Mouse (Mus musculus) olfactory bulb, adult 2 months (tissue): ENCODE measurements around the gene Ube2cbp.

Experiments
- CTCF ChIP-seq: fragments of 200-500 bp; IDR thresholded peaks from 2 replicates; pipeline ENCODE4 v1.5.1; 2012; ENCODE audit warnings: low read depth, mild to moderate bottlenecking, low read length, moderate library complexity; ENCODE audit not compliant: insufficient read depth
- POLR2A ChIP-seq: fragments of 200-500 bp; IDR thresholded peaks from 2 replicates; pipeline ENCODE4 v1.6.1; 2012; ENCODE audit warnings: mild to moderate bottlenecking, low read depth, low read length, moderate library complexity; ENCODE audit not compliant: insufficient read depth

DNA sequence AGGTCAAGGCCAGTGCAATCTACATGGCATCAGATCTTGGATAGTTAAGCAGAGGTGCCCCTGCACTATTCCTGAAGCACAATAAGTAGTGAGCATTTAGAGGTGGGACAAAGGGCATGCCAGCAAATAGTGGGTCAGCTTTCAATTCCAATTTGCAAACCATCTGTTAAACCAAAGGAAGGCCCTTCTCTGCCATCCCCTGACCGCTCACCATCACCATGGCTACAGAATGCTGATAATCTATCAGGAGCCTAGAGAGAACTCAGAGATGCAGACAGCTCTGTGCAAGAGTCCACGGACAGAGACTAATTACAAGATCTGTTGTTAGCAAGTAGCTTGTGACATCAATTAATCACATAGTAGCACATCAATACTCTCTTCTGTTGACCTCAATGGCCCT, 198.1 kb downstream of the Ube2cbp start:
- TF ChIP-seq POLR2A (no peak), CTCF (no peak)
